Mouse (Mus musculus): Measurements from ENCODE around the gene Acot9. TPM values are rescaled to one million over a fixed set of nuclear protein-coding genes. Genes with fewer than 3 reads are reported as not detected.

The Acot9 gene
- polyA plus RNA-seq, 1 experiment from 2014 or later: 46.1 TPM

GRCm38 (mm10) chrX:155340654-155341053 is 78.4 kb downstream of the Acot9 start, which contains the start of gene Prdx4:
Prdx4 (minus strand) TSS chrX:155340754.
- Histone ChIP-seq H3K36me3 (ENCODE audit: insufficient read depth) (no peaks in the 10 kb centered on the region), H3K9me3 (ENCODE audit: low read depth, low read length) (no peaks in the 10 kb centered on the region), H3K27ac (ENCODE audit: low read depth) (no peak within 1 kb of the TSS), H3K4me1 (ENCODE audit: insufficient read depth) (no peaks in the 10 kb centered on the region), H3K9ac (no peak within 1 kb of the TSS), H3K4me2 (no peak within 1 kb of the TSS), H3K4me3 (ENCODE audit: low read depth, low read length) (no peak within 1 kb of the TSS), H3K27me3 (ENCODE audit: insufficient read depth, low read length) (no peaks in the 10 kb centered on the region)
- no peak for TF ChIP-seq CTCF (IDR thresholded peaks at IDR 0.05; ENCODE audit: low read depth)
- ATAC-seq (ENCODE audit: insufficient read depth) (no peak), DNase-seq (no peak)

- TF ChIP-seq CTCF (IDR thresholded peaks at IDR 0.05; ENCODE audit: low read depth): no peak
- H3K4me1 ChIP-seq (ENCODE audit: insufficient read depth): no peaks in the 10 kb centered on the region
- H3K4me3 ChIP-seq (ENCODE audit: low read depth, low read length): no peak overlapping the region
- H3K27me3 ChIP-seq (ENCODE audit: insufficient read depth, low read length): no peaks in the 10 kb centered on the region
- H3K27ac ChIP-seq (ENCODE audit: low read depth): no peak overlapping the region
- H3K4me2 ChIP-seq: no peak overlapping the region
- no peaks in the 10 kb centered on the region for H3K9me3 ChIP-seq (ENCODE audit: low read depth, low read length)
- no peaks in the 10 kb centered on the region for H3K36me3 ChIP-seq (ENCODE audit: insufficient read depth)
- no peak overlapping the region for H3K9ac ChIP-seq
- DNase-seq (no peak), ATAC-seq (ENCODE audit: insufficient read depth) (no peak)
- WGBS: 89% methylated on average over 2 of the region's 2 CpGs
Measured at GRCm38 (mm10) chrX:155346249-155346648, 84.0 kb downstream of the Acot9 start.

Other genes with a start within 250 kb of the Acot9 start
- gene Magea5, start 199.3 kb upstream of the Acot9 start, polyA plus RNA-seq (2014; fragmentation: Nextera tagmentation; extraction: Ambion mirVana): not detected in 2 replicates
- not detected in 2 replicates for gene Magea1, start 172.7 kb upstream of the Acot9 start, polyA plus RNA-seq (2014; fragmentation: Nextera tagmentation; extraction: Ambion mirVana)
- gene Magea2, start 168.8 kb upstream of the Acot9 start, polyA plus RNA-seq (2014; fragmentation: Nextera tagmentation; extraction: Ambion mirVana): not detected in 2 replicates
- not detected in 2 replicates for gene Cldn34b2, start 134.0 kb upstream of the Acot9 start, polyA plus RNA-seq (2014; fragmentation: Nextera tagmentation; extraction: Ambion mirVana)
- 110 and 129 TPM in 2 replicates for gene Sat1, start 46.0 kb upstream of the Acot9 start, polyA plus RNA-seq (2014; fragmentation: Nextera tagmentation; extraction: Ambion mirVana)
- 385 and 389 TPM in 2 replicates for gene Prdx4, start 78.3 kb downstream of the Acot9 start, polyA plus RNA-seq (2014; fragmentation: Nextera tagmentation; extraction: Ambion mirVana)

Data from lung, embryonic 14.5 days (tissue).